Mouse (Mus musculus): ENCODE measurements at regions not wholly inside any gene's neighbourhood (a gene's known extent, or its start where the extent isn't known, plus 50 kb on each side); places are given as distances from the start of the nearest gene placed in this dataset.

DNA sequence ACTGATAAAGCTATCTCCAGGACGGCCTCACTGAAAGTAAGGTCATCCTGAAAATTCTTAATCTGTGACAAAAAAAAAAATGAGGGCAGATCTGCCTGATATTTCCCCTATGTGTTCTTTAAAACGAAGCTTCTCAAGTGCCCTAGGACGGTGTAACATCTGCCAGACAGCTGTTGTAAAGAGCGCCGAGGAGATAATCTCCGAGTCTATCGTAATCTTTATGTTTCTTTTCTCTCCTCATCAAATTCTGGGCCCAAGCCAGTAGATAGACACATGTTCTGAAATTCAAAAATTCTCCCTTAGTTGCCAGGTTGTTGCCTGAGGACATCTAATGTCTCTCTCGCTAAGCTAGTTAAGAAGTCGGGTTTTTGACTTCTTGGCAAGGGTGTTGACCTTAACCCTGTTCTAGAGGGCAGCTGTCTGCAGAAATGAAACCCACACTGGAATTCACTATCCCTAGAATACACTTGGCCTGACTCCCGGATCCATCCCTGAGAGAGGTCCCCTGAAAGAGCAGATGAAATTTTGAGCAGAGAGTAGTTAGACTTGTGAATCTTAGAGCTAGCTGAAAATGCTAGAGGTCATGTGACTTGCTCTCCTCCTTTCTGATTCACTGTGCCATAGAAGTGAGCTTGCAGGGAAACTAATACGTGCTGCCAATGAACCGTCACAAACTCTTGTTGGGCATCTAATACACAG, 104.1 kb upstream of the Hes1 start:
- ATAC-seq (no peak), DNase-seq (ENCODE audit: low spot score) (no peak)
- H3K4me2 ChIP-seq (ENCODE audit: low read length) = no peak overlapping the region
- H3K27me3 ChIP-seq (replicated peaks; ENCODE audit: control insufficient read depth, insufficient read depth, low read length) = no peaks in the 10 kb centered on the region
- 87% methylated on average over 12 of the region's 12 CpGs for WGBS
- no peaks in the 10 kb centered on the region for H3K36me3 ChIP-seq (ENCODE audit: control insufficient read depth, insufficient read depth, low read length)
- H3K9ac ChIP-seq (ENCODE audit: low read length) = no peak overlapping the region
- H3K4me3 ChIP-seq (ENCODE audit: low read depth, low read length) = no peak overlapping the region
- no peaks in the 10 kb centered on the region for H3K4me1 ChIP-seq (ENCODE audit: control insufficient read depth, insufficient read depth, low read length)
- 0 out of 2 replicates have a peak, but pooled peaks cover 2% of the 10 kb centered on the region for H3K9me3 ChIP-seq (replicated peaks; ENCODE audit: control insufficient read depth, low read length)
- no peak overlapping the region for H3K27ac ChIP-seq (ENCODE audit: low read depth, low read length)

DNA sequence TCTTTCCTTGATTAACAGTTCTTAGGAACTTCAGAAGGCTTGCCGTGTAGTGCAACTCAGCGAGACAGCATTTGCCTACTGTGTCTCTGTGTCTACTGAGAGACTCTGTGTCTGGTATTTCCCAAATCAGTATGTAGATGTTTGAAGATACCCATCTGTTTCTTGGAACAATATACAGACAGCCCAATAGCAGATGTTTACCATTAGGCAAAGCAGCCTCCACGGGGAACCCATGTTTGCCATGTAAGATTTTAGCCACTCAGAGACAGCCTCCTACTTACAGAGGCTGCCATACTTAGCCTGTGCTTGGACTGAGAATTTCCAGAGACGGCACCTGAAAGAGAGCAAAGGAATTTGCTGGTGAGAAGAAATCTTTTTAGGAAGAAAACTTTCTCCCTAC, 100.9 kb upstream of the Hes1 start:
- ATAC-seq = no peak
- WGBS = 89% methylated on average over 4 of the region's 4 CpGs
- Histone ChIP-seq H3K4me3 (ENCODE audit: low read depth, low read length) (no peak overlapping the region), H3K9ac (ENCODE audit: low read length) (no peak overlapping the region), H3K9me3 (replicated peaks; ENCODE audit: control insufficient read depth, low read length) (0 out of 2 replicates have a peak, but pooled peaks cover 2% of the 10 kb centered on the region), H3K27me3 (replicated peaks; ENCODE audit: control insufficient read depth, insufficient read depth, low read length) (no peaks in the 10 kb centered on the region), H3K36me3 (ENCODE audit: control insufficient read depth, insufficient read depth, low read length) (no peaks in the 10 kb centered on the region), H3K4me1 (ENCODE audit: control insufficient read depth, insufficient read depth, low read length) (no peaks in the 10 kb centered on the region), H3K27ac (ENCODE audit: low read depth, low read length) (no peak overlapping the region), H3K4me2 (ENCODE audit: low read length) (no peak overlapping the region)
- DNase-seq (ENCODE audit: low spot score) = no peak

DNA sequence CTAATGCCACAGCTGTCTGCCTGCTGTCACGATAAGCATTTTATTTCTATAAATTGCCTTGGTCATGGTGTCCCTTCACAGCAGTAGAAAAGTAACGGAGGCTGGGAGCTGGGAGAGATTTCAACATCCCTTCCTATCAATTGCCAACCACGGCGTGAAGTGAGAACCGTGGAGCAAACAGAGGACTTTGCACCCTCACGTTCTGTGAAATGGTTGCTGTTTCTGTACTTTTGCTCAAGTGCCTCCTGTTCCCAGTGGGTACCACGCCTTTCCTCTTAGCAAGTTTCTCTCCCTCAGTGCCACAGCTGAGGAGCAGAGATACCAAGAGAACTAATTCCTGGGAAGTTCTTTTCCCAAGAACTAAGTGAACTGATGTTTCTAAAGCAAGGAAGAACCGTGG, 99.6 kb upstream of the Hes1 start:
- no peak overlapping the region for H3K4me2 ChIP-seq (ENCODE audit: low read length)
- 0 out of 2 replicates have a peak, but pooled peaks cover 2% of the 10 kb centered on the region for H3K9me3 ChIP-seq (replicated peaks; ENCODE audit: control insufficient read depth, low read length)
- no peak for ATAC-seq
- H3K4me3 ChIP-seq (ENCODE audit: low read depth, low read length) = no peak overlapping the region
- 95% methylated on average over 8 of the region's 8 CpGs for WGBS
- no peaks in the 10 kb centered on the region for H3K4me1 ChIP-seq (ENCODE audit: control insufficient read depth, insufficient read depth, low read length)
- H3K9ac ChIP-seq (ENCODE audit: low read length) = no peak overlapping the region
- no peaks in the 10 kb centered on the region for H3K27me3 ChIP-seq (replicated peaks; ENCODE audit: control insufficient read depth, insufficient read depth, low read length)
- DNase-seq (ENCODE audit: low spot score) = no peak
- H3K36me3 ChIP-seq (ENCODE audit: control insufficient read depth, insufficient read depth, low read length) = no peaks in the 10 kb centered on the region
- no peak overlapping the region for H3K27ac ChIP-seq (ENCODE audit: low read depth, low read length)

DNA sequence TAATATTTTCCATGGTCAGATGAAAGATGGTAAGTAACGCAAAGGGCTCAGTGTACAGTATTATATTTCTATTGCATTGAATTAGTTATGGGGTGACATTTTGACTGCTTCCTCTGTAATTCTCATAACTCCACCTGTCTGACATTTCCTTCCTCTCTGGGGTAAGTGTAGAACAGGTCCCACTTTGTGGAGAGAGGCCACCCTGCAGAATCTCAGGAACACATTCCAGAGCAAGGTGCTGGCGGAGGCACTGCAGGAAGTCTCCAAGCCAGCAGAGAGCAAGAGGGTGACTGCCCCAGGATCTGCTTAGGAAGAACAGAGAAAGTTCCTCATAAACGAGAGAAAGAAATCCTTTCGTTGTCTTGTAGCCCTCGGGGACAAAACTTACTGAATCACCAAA, 95.4 kb upstream of the Hes1 start:
- 0 out of 2 replicates have a peak, but pooled peaks cover 3% of the 10 kb centered on the region for H3K4me1 ChIP-seq (ENCODE audit: control insufficient read depth, insufficient read depth, low read length)
- H3K27me3 ChIP-seq (replicated peaks; ENCODE audit: control insufficient read depth, insufficient read depth, low read length) = 0 out of 2 replicates have a peak, but pooled peaks cover 4% of the 10 kb centered on the region
- DNase-seq (ENCODE audit: low spot score) (no peak), ATAC-seq (no peak)
- 78% methylated on average over 5 of the region's 5 CpGs for WGBS
- 0 out of 2 replicates have a peak, but pooled peaks cover 2% of the 10 kb centered on the region for H3K9me3 ChIP-seq (replicated peaks; ENCODE audit: control insufficient read depth, low read length)
- no peaks in the 10 kb centered on the region for H3K36me3 ChIP-seq (ENCODE audit: control insufficient read depth, insufficient read depth, low read length)
- H3K4me3 ChIP-seq (ENCODE audit: low read depth, low read length) = no peak overlapping the region
- no peak overlapping the region for H3K27ac ChIP-seq (ENCODE audit: low read depth, low read length)
- no peak overlapping the region for H3K9ac ChIP-seq (ENCODE audit: low read length)
- no peak overlapping the region for H3K4me2 ChIP-seq (ENCODE audit: low read length)

DNA sequence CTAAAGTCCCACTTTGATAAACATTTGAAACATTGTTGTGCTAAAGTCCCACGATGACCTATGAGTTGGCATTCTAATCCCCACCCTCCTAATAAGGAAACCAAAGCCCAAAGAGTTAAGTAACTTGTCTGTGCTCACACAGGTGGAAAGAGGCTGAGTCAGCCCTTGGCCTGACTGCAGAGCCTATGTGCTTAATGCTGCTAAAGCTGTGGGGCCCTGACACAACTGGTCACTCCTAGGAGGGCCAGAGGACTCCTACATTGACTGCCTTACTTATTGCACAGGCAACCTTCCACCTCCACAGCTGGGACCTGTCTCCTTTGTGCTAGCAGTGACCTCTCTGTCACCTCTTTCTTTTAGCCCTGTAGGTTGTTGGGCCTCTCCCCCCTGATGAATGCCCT, 91.4 kb upstream of the Hes1 start:
- WGBS = 12% methylated on average over 1 of the region's 1 CpGs
- Histone ChIP-seq H3K4me2 (ENCODE audit: low read length) (no peak overlapping the region), H3K36me3 (ENCODE audit: control insufficient read depth, insufficient read depth, low read length) (no peaks in the 10 kb centered on the region), H3K9me3 (replicated peaks; ENCODE audit: control insufficient read depth, low read length) (no peaks in the 10 kb centered on the region), H3K4me1 (ENCODE audit: control insufficient read depth, insufficient read depth, low read length) (0 out of 2 replicates have a peak, but pooled peaks cover 3% of the 10 kb centered on the region), H3K4me3 (ENCODE audit: low read depth, low read length) (no peak overlapping the region), H3K27ac (ENCODE audit: low read depth, low read length) (no peak overlapping the region), H3K27me3 (replicated peaks; ENCODE audit: control insufficient read depth, insufficient read depth, low read length) (0 out of 2 replicates have a peak, but pooled peaks cover 4% of the 10 kb centered on the region), H3K9ac (ENCODE audit: low read length) (no peak overlapping the region)
- DNase-seq (ENCODE audit: low spot score) = no peak
- no peak for ATAC-seq

DNA sequence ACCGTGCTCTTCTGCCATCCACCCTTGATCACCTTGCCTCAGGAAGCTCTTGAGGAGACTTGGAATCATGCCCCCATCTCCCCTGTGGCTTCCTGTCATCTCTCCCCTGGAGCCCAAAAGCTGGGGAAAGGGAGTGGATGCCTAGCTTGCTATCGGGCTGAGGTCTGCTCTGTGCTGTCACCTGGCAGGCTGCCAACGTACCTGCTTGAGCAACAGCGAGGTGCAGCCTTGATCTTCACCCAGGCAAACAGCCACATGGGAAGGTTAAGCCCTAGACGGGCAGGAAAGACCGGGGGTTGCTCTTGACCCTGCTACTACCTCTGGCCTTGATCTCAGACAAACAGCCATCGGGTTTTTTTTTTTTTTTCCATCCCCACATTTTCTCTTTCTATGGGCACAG, 90.9 kb upstream of the Hes1 start:
- H3K4me3 ChIP-seq (ENCODE audit: low read depth, low read length) = no peak overlapping the region
- no peak overlapping the region for H3K27ac ChIP-seq (ENCODE audit: low read depth, low read length)
- H3K9me3 ChIP-seq (replicated peaks; ENCODE audit: control insufficient read depth, low read length) = no peaks in the 10 kb centered on the region
- DNase-seq (ENCODE audit: low spot score) (no peak), ATAC-seq (no peak)
- H3K36me3 ChIP-seq (ENCODE audit: control insufficient read depth, insufficient read depth, low read length) = no peaks in the 10 kb centered on the region
- WGBS = 61% methylated on average over 7 of the region's 7 CpGs
- H3K4me2 ChIP-seq (ENCODE audit: low read length) = no peak overlapping the region
- 0 out of 2 replicates have a peak, but pooled peaks cover 4% of the 10 kb centered on the region for H3K27me3 ChIP-seq (replicated peaks; ENCODE audit: control insufficient read depth, insufficient read depth, low read length)
- no peak overlapping the region for H3K9ac ChIP-seq (ENCODE audit: low read length)
- H3K4me1 ChIP-seq (ENCODE audit: control insufficient read depth, insufficient read depth, low read length) = 0 out of 2 replicates have a peak, but pooled peaks cover 3% of the 10 kb centered on the region

DNA sequence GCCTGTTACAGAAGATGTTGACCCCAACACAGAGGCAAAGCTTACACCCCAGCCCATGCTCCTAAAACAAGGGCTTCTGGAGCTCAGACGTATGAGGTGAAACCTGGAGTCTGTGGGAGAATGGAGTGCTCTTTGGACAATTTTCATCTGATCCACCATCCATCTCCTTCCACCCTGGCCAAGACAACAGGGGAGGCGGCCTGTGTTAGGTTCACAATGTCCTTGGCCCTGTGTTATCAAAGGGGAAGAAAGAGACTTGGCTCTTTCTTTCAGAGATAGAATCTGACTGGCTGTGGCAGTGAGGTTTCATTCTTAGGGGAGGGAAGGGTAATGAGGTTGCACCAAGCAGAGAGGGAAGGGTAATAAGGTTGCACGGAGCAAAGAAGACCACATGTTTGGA, 88.4 kb upstream of the Hes1 start:
- Histone ChIP-seq H3K4me3 (ENCODE audit: low read depth, low read length) (no peak overlapping the region), H3K36me3 (ENCODE audit: control insufficient read depth, insufficient read depth, low read length) (no peaks in the 10 kb centered on the region), H3K4me1 (ENCODE audit: control insufficient read depth, insufficient read depth, low read length) (0 out of 2 replicates have a peak, but pooled peaks cover 3% of the 10 kb centered on the region), H3K9me3 (replicated peaks; ENCODE audit: control insufficient read depth, low read length) (no peaks in the 10 kb centered on the region), H3K4me2 (ENCODE audit: low read length) (no peak overlapping the region), H3K27ac (ENCODE audit: low read depth, low read length) (no peak overlapping the region), H3K9ac (ENCODE audit: low read length) (no peak overlapping the region), H3K27me3 (replicated peaks; ENCODE audit: control insufficient read depth, insufficient read depth, low read length) (no peaks in the 10 kb centered on the region)
- DNase-seq (ENCODE audit: low spot score) = no peak
- ATAC-seq = no peak
- 86% methylated on average over 3 of the region's 3 CpGs for WGBS

DNA sequence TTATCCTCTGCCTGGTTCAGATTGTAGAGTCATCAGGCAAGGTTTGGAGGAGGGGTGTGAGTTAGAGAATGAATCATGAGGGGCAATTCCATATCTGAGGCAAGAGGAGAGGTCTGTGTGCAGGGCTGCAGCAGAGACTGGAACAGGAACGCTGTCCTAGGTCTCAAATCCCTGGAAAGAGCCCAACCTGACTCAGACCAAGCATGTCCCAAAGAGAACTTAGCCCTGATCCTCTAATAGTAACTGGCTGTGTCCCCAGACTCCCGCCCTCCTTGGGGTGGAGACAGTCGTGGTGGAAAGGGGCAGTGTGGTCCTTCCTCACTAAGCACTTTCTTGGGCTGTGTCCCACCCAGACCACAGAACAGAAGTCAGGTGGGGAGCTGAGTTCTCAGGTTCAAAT, 87.2 kb upstream of the Hes1 start:
- WGBS = 62% methylated on average over 3 of the region's 3 CpGs
- Histone ChIP-seq H3K4me3 (ENCODE audit: low read depth, low read length) (no peak overlapping the region), H3K4me1 (ENCODE audit: control insufficient read depth, insufficient read depth, low read length) (0 out of 2 replicates have a peak, but pooled peaks cover 3% of the 10 kb centered on the region), H3K4me2 (ENCODE audit: low read length) (no peak overlapping the region), H3K9ac (ENCODE audit: low read length) (no peak overlapping the region), H3K27me3 (replicated peaks; ENCODE audit: control insufficient read depth, insufficient read depth, low read length) (no peaks in the 10 kb centered on the region), H3K9me3 (replicated peaks; ENCODE audit: control insufficient read depth, low read length) (no peaks in the 10 kb centered on the region), H3K36me3 (ENCODE audit: control insufficient read depth, insufficient read depth, low read length) (no peaks in the 10 kb centered on the region), H3K27ac (ENCODE audit: low read depth, low read length) (no peak overlapping the region)
- ATAC-seq = no peak
- DNase-seq (ENCODE audit: low spot score) = no peak

DNA sequence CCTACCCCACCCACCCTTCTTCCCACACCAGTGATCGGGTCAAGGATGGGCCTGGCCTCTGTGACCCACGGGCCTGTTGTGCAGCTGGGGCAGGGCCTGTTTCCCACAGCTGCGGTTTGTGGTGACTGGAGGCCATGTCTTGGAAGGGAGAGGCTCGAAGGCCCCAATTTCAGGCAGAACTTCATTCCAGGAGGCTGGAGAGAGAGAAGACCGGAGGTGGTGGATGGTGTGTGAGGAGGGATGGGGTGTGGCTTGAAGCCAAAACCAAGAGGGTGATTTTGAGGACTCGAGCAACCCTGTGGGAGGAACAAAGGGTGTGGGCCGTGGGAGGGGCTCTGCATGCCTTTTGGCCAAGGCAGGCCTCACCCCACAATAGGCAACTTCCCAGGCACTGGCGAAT, 86.5 kb upstream of the Hes1 start:
- no peak overlapping the region for H3K9ac ChIP-seq (ENCODE audit: low read length)
- no peak overlapping the region for H3K4me2 ChIP-seq (ENCODE audit: low read length)
- no peak overlapping the region for H3K27ac ChIP-seq (ENCODE audit: low read depth, low read length)
- 0 out of 2 replicates have a peak, but pooled peaks cover 2% of the 10 kb centered on the region for H3K4me1 ChIP-seq (ENCODE audit: control insufficient read depth, insufficient read depth, low read length)
- H3K9me3 ChIP-seq (replicated peaks; ENCODE audit: control insufficient read depth, low read length) = no peaks in the 10 kb centered on the region
- H3K27me3 ChIP-seq (replicated peaks; ENCODE audit: control insufficient read depth, insufficient read depth, low read length) = no peaks in the 10 kb centered on the region
- 64% methylated on average over 8 of the region's 8 CpGs for WGBS
- DNase-seq (ENCODE audit: low spot score) (no peak), ATAC-seq (no peak)
- H3K4me3 ChIP-seq (ENCODE audit: low read depth, low read length) = no peak overlapping the region
- no peaks in the 10 kb centered on the region for H3K36me3 ChIP-seq (ENCODE audit: control insufficient read depth, insufficient read depth, low read length)

Measured in forebrain, embryonic 14.5 days (tissue).